Mouse (Mus musculus): Measurements from ENCODE around the gene Ppp2r5a.

- TF ChIP-seq POLR2A (IDR thresholded peaks at IDR 0.05; ENCODE audit: insufficient read length, low read depth) (no peak), USF1 (IDR thresholded peaks at IDR 0.05; ENCODE audit: low read depth) (no peak), MYOD1 (IDR thresholded peaks at IDR 0.05; ENCODE audit: control insufficient read depth in 1 of 3, insufficient read length in 2 of 3, low read depth in 2 of 3) (no peak)
These were observed 78.1 kb downstream of the Ppp2r5a start for GRCm38 (mm10) chr1:191324733-191325590.

All from myocyte (in vitro differentiated cells).